Mouse (Mus musculus) yolk sac, embryonic 10.5 days (tissue): ENCODE data around the gene St5.

Experiments
- DNase-seq: peaks from one replicate; pipeline ENCODE4 v3.0.0-alpha.2; 2017; ENCODE audit warnings: low spot score

St5 gene

GRCm38 (mm10) chr7:109477926-109478325, 225.5 kb downstream of the St5 start:
- DNase-seq = no peak
